Mouse (Mus musculus): ENCODE data around the gene Fam241a.

Gene Fam241a

GRCm38 (mm10) chr3:127837972-127838644, 58.0 kb downstream of the Fam241a start:
- in situ Hi-C loops (cut with MboI; ENCODE audit: unreplicated experiment in 2 of 2): no loop called here

DNA sequence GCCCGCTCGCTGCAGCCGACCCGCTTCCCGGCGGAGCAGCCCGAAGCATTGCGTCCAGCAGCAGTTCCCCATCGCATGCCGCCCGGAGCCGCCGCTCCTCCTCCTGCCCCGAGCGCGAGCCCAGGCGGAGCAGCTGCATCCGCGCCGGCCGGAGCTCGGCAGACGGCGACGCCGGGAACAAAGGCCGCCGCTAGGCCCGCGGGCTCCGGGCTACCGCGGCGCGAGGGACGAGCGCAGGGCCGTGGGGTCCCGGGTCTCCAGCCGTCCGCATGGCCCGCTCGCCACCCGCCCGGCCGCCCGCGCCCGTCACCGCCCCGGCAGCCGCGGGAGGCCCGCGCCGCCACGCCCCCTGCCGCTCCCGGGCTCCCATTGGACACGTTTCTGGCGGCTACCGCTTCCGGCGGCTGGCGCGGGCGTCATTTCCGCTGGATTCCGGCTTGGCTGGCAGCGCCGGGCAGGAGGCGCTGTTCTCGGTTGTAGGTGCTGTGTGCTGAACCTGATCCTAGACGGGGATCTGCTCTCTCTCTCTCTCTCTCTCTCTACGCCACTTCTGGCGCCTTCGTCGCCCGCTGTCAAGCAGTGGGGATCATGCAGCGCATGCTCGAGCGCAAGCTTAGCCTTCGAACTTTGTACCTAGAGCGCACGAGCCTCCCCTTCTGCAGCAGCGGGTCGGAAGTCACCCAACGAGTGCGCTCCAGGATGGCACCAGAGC, 58.8 kb downstream of the Fam241a start, which contains the start of gene Ap1ar:
Ap1ar (minus strand) TSS at position 370 of the 712 bp plus-strand sequence.
- in situ Hi-C loops (cut with MboI; ENCODE audit: unreplicated experiment in 2 of 2): no loop called here

- in situ Hi-C loops (cut with MboI; ENCODE audit: unreplicated experiment in 2 of 2): no loop called here
These were observed 59.3 kb downstream of the Fam241a start for GRCm38 (mm10) chr3:127836798-127837153.

- in situ Hi-C loops (cut with MboI; ENCODE audit: unreplicated experiment in 2 of 2): no loop called here
These were observed 60.5 kb downstream of the Fam241a start for GRCm38 (mm10) chr3:127835594-127835993.

GRCm38 (mm10) chr3:127834040-127834439, 62.1 kb downstream of the Fam241a start:
- in situ Hi-C loops (cut with MboI; ENCODE audit: unreplicated experiment in 2 of 2): no loop called here

DNA sequence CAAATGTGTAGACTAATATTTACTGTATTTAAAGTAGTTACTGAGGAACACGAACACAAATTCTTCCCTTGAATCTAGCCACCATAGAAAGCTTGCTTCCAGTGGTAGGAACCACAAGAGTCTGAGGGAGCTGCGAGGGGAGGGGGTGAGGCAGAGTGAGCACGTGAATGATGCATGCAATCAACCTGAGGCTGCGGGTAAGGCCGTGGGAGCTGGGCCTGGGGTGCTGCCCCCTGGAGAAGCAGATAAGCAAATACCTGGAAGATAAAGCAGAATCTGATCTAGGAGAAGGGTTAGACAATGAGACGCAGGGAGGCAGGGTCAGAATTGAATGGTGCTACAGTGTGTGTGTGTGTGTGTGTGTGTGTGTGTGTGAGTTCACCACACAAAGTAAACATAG, 65.0 kb downstream of the Fam241a start:
- in situ Hi-C loops (cut with MboI; ENCODE audit: unreplicated experiment in 2 of 2): no loop called here

- in situ Hi-C loops (cut with MboI; ENCODE audit: unreplicated experiment in 2 of 2): no loop called here
These were observed 65.9 kb downstream of the Fam241a start for GRCm38 (mm10) chr3:127830183-127830582.

- in situ Hi-C loops (cut with MboI; ENCODE audit: unreplicated experiment in 2 of 2): loop anchor here (5.0 to 10.0 kb wide), 2 partner anchors 35 to 1022 kb away; no protein-coding TSS in a partner anchor
These were observed 69.0 kb downstream of the Fam241a start for GRCm38 (mm10) chr3:127827123-127827522.

DNA sequence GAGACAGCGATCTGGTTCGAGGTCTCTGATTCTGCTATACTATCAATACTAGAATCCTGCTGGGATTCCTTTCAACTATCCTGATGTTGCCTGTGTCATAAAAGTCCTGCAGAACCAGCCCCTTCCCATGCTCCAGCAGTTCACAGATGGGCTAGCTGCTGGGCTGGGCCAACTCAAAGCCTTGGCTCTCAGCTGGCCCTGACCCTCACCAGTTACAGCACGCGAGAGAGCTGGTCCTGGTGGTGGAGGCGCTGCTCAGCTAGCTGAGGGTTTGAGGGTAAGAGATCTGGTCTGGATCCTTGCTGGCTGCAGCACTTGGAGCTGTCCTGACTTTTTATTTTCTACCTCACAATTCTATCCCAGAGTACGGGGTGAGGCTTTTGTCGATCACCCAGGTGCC, 69.6 kb downstream of the Fam241a start:
- in situ Hi-C loops (cut with MboI; ENCODE audit: unreplicated experiment in 2 of 2): loop anchor here (5.0 to 10.0 kb wide), 2 partner anchors 34 to 1022 kb away; no protein-coding TSS in a partner anchor

- in situ Hi-C loops (cut with MboI; ENCODE audit: unreplicated experiment in 2 of 2): loop anchor here in 1 of 2 experiments (10.0 to 25.0 kb wide), 3 partner anchors 1019 to 1513 kb away; partner anchors contain the start of genes Camk2d and Enpep
These were observed 71.9 kb downstream of the Fam241a start for GRCm38 (mm10) chr3:127823886-127824863.

- in situ Hi-C loops (cut with MboI; ENCODE audit: unreplicated experiment in 2 of 2): loop anchor here in 1 of 2 experiments (10.0 to 25.0 kb wide), 3 partner anchors 1016 to 1516 kb away; partner anchors contain the start of genes Camk2d and Enpep
These were observed 74.9 kb downstream of the Fam241a start for GRCm38 (mm10) chr3:127821209-127821608.

- in situ Hi-C loops (cut with MboI; ENCODE audit: unreplicated experiment in 2 of 2): loop anchor here in 1 of 2 experiments (10.0 to 25.0 kb wide), 3 partner anchors 1016 to 1517 kb away; partner anchors contain the start of genes Camk2d and Enpep
These were observed 75.7 kb downstream of the Fam241a start for GRCm38 (mm10) chr3:127820400-127820799.
